Mouse (Mus musculus): ENCODE measurements around the gene Caln1.

DNA sequence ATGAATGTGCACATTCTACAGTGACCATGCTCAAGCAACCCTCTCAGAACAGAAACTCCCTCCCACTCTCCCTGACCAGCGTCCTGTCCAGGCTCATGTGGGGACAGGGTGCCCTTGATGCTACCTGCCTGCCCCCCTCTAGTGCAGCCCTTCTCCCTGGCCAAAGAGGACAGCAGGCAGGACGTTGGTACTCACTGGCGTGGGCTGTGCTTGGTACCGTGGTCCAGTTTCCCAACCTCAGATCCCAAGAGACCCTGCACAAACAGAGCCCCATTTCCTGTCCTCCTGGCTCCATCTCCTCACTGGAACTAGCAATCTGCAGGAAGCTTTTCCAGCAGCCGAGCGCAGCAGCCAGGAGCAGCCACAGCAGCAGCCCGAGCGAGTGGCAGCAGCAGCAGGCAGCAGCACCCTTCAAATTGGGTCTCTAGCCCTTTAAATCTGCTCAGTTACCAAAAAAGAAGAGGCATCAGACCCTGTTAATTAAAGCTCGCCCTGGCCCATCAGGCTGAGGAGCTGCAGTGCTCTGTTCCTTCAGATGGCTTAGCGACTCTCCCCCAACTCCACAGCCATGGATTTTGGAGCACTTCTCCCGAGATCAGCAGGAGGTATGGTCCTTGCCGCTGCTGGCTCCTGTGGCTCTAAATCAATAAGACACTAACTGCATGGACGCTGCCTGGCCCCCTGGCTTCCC lies 15.1 kb downstream of the Caln1 start, which contains the start of gene A330070K13Rik:
- TF ChIP-seq CTCF (IDR thresholded peaks at IDR 0.05; ENCODE audit: low read depth) (no peak), EP300 (IDR thresholded peaks at IDR 0.05; ENCODE audit: low read depth) (no peak)

Data from liver, embryonic 14.5 days (tissue).